Mouse (Mus musculus): ENCODE results near the gene Arhgef3.

DNA sequence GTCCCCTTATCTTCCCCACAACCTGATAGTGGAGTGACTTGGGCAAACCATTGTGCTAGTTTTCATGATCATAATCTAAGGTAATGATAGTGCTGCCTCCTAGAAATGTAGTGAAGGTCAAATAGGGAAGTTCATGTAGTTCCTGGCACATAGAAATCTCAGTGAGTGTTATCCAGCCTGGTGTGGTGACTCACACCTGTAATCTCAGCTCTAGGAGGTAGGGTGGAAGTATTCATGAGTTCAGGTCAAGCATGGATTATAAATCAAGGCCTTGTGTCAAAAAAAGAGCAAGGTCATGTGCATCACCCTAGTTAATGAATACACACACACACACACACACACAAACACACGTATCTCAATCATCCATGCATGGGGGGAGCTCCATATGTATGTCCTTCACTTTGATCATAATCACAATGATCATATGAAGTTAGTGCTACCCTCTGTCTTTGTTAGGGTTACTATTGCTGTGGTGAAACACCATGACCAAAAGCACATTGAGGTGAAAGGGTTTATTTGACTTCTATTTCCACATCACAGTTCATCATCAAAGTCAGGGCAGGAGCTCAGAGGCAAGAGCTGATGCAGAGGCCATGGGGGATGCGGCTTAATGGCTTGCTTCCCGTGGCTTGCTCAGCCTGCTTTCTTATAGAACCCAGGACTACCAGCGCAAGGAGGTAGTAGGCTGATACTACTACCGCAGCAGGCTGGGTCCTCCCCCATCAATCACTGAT, 226.2 kb downstream of the Arhgef3 start:
- TF ChIP-seq CTCF (IDR thresholded peaks at IDR 0.05) (no peak), EP300 (IDR thresholded peaks at IDR 0.05) (no peak)

All from lung, postnatal 0 days (tissue).